Mouse (Mus musculus) kidney, adult 2 months (tissue): Measurements from ENCODE around the gene Rab25. TPM values are rescaled to one million over a fixed set of nuclear protein-coding genes. Genes with fewer than 3 reads are reported as not detected.

Experiments used
- DNase-seq: peaks from one replicate; pipeline ENCODE4 v3.0.0; 2021
- H3K27ac ChIP-seq: fragments of 200-500 bp; 2 replicates; pipeline ENCODE4 v1.5.1; 2012; ENCODE audit warnings: low read depth, low read length, control low read depth, inconsistent platforms; ENCODE audit not compliant: insufficient read depth
- H3K27me3 ChIP-seq: fragments of 200-500 bp; replicated peaks from 2 replicates; pipeline ENCODE4 v1.6.1; 2012; ENCODE audit warnings: mild to moderate bottlenecking, moderate library complexity, low read length, inconsistent platforms; ENCODE audit not compliant: control insufficient read depth, insufficient read depth
- H3K36me3 ChIP-seq: fragments of 200-500 bp; 2 replicates; pipeline ENCODE4 v1.6.1; 2012; ENCODE audit warnings: mild to moderate bottlenecking, moderate library complexity, low read length, inconsistent platforms; ENCODE audit not compliant: control insufficient read depth, insufficient read depth
- H3K4me1 ChIP-seq: fragments of 200-500 bp; 2 replicates; pipeline ENCODE4 v1.6.1; 2011; ENCODE audit warnings: low read length; ENCODE audit not compliant: control insufficient read depth, insufficient read depth
- H3K4me3 ChIP-seq: fragments of 200-500 bp; 2 replicates; pipeline ENCODE4 v1.5.1; 2011; ENCODE audit warnings: mild to moderate bottlenecking, low read depth, low read length, control low read depth; ENCODE audit not compliant: insufficient read depth
- CTCF ChIP-seq: fragments of 200-500 bp; conservative IDR thresholded peaks from 2 replicates; pipeline ENCODE4 v1.5.1; 2011; ENCODE audit warnings: low read depth, mild to moderate bottlenecking, control low read depth, low read length, moderate library complexity, mixed read lengths; ENCODE audit not compliant: insufficient read depth, insufficient read length
- POLR2A ChIP-seq: fragments of 200-500 bp; IDR thresholded peaks from one replicate; pipeline ENCODE4 v1.6.1; 2011; ENCODE audit warnings: low read depth, low read length, control low read depth
- WGBS: fragments of 180-500 bp; shearing (Covaris S2); methylation state at CpG from one replicate; pipeline ENCODE4 v1.1.7; 2018; 5-methylcytosine and 5-hydroxymethylcytosine counted together
- polyA plus RNA-seq: library from polyadenylated mRNA; depleted of rRNA; stranded (reverse); fragments of >200 nt; gene quantifications from 2 replicates; pipeline ENCODE4 v1.2.3, GENCODE M21; 2012

Rab25 gene
- polyA plus RNA-seq, 1 experiment, result 50.1 TPM

- no peaks in the 10 kb centered on the region for H3K36me3 ChIP-seq
- H3K4me3 ChIP-seq, result no peak overlapping the region
- WGBS, result 95% methylated on average over 2 of the region's 2 CpGs
- H3K27ac ChIP-seq, result no peak overlapping the region
- no peaks in the 10 kb centered on the region; the same call in 1 of the 2 replicates for H3K4me1 ChIP-seq
- H3K27me3 ChIP-seq, result no peaks in the 10 kb centered on the region
- no peak for TF ChIP-seq CTCF
- no peak for TF ChIP-seq POLR2A
- DNase-seq, result no peak
Observed at GRCm38 (mm10) chr3:88573810-88574209, 25.7 kb upstream of the Rab25 start.

GRCm38 (mm10) chr3:88572835-88573234 lies 24.7 kb upstream of the Rab25 start:
- no peak overlapping the region for H3K4me3 ChIP-seq
- no peak for DNase-seq
- no peaks in the 10 kb centered on the region for H3K4me1 ChIP-seq
- 76% methylated on average over 2 of the region's 2 CpGs for WGBS
- no peak overlapping the region for H3K27ac ChIP-seq
- TF ChIP-seq POLR2A, result no peak
- peaks cover 3% of the 10 kb centered on the region; the same call in 1 of the 2 replicates for H3K36me3 ChIP-seq
- no peaks in the 10 kb centered on the region for H3K27me3 ChIP-seq

GRCm38 (mm10) chr3:88571856-88572255 lies 23.8 kb upstream of the Rab25 start:
- Histone ChIP-seq H3K27me3 (no peaks in the 10 kb centered on the region), H3K4me1 (no peaks in the 10 kb centered on the region), H3K36me3 (peaks cover 3% of the 10 kb centered on the region; the same call in 1 of the 2 replicates), H3K4me3 (no peak overlapping the region), H3K27ac (no peak overlapping the region)
- 80% methylated on average over 1 of the region's 1 CpGs for WGBS
- DNase-seq, result no peak
- TF ChIP-seq CTCF, result no peak
- no peak for TF ChIP-seq POLR2A

GRCm38 (mm10) chr3:88570341-88570740 lies 22.2 kb upstream of the Rab25 start:
- DNase-seq, result no peak
- Histone ChIP-seq H3K27ac (no peak overlapping the region), H3K36me3 (peaks cover 3% of the 10 kb centered on the region), H3K4me3 (no peak overlapping the region), H3K4me1 (peaks cover 5% of the 10 kb centered on the region; the same call in 1 of the 2 replicates), H3K27me3 (no peaks in the 10 kb centered on the region)
- WGBS, result 91% methylated on average over 10 of the region's 10 CpGs
- TF ChIP-seq CTCF, result no peak
- TF ChIP-seq POLR2A, result no peak

- no peaks in the 10 kb centered on the region for H3K27me3 ChIP-seq
- no peak overlapping the region for H3K4me3 ChIP-seq
- peaks cover 3% of the 10 kb centered on the region for H3K36me3 ChIP-seq
- no peak for TF ChIP-seq CTCF
- TF ChIP-seq POLR2A, result no peak
- H3K4me1 ChIP-seq, result peaks cover 5% of the 10 kb centered on the region; the same call in 1 of the 2 replicates
- WGBS, result 91% methylated on average over 5 of the region's 5 CpGs
- H3K27ac ChIP-seq, result no peak overlapping the region
- DNase-seq, result no peak
Observed at GRCm38 (mm10) chr3:88569694-88570093, 21.6 kb upstream of the Rab25 start.

- H3K36me3 ChIP-seq, result peaks cover 3% of the 10 kb centered on the region
- no peak for DNase-seq
- peaks cover 5% of the 10 kb centered on the region; the same call in 1 of the 2 replicates for H3K4me1 ChIP-seq
- H3K27ac ChIP-seq, result no peak overlapping the region
- WGBS, result 97% methylated on average over 2 of the region's 2 CpGs
- no peak overlapping the region for H3K4me3 ChIP-seq
- TF ChIP-seq CTCF (no peak), POLR2A (no peak)
- no peaks in the 10 kb centered on the region for H3K27me3 ChIP-seq
Observed at GRCm38 (mm10) chr3:88569093-88569492, 21.0 kb upstream of the Rab25 start.

GRCm38 (mm10) chr3:88568615-88569014 lies 20.5 kb upstream of the Rab25 start:
- Histone ChIP-seq H3K4me1 (peaks cover 5% of the 10 kb centered on the region; the same call in 1 of the 2 replicates), H3K27ac (no peak overlapping the region), H3K27me3 (no peaks in the 10 kb centered on the region), H3K36me3 (peaks cover 3% of the 10 kb centered on the region), H3K4me3 (no peak overlapping the region)
- TF ChIP-seq POLR2A (no peak), CTCF (no peak)
- WGBS, result 91% methylated on average over 2 of the region's 2 CpGs
- DNase-seq, result no peak
